Mouse (Mus musculus) embryonic facial prominence, embryonic 14.5 days (tissue): Measurements from ENCODE around the gene Ncapd2. TPM values are rescaled to one million over a fixed set of nuclear protein-coding genes. Genes with fewer than 3 reads are reported as not detected.
A peak's percentile ranks its signal among the peaks of the same experiment; 100 is the strongest.

Source experiments
- ATAC-seq: fragments of 200-750 bp; cut with Nextera tagmentation; 2 replicates; pipeline ENCODE4 v1.8.0; 2017; ENCODE audit warnings: low read depth, moderate number of reproducible peaks, moderate TSS enrichment
- DNase-seq: peaks from one replicate; pipeline ENCODE4 v3.0.0-alpha.2; 2015; ENCODE audit warnings: low spot score
- H3K27ac ChIP-seq: fragments of 300-500 bp; sonication (generic); replicated peaks from 2 replicates; pipeline ENCODE4 v1.5.1; 2014; ENCODE audit warnings: low read depth, mild to moderate bottlenecking, low read length, moderate library complexity
- H3K27me3 ChIP-seq: fragments of 300-500 bp; sonication (generic); replicated peaks from 2 replicates; pipeline ENCODE4 v1.6.1; 2014; ENCODE audit warnings: low read length; ENCODE audit not compliant: control insufficient read depth, insufficient read depth
- H3K36me3 ChIP-seq: fragments of 300-500 bp; sonication (generic); 2 replicates; pipeline ENCODE4 v1.6.1; 2014; ENCODE audit warnings: low read length, mixed read lengths; ENCODE audit not compliant: control insufficient read depth, insufficient read depth
- H3K4me1 ChIP-seq: fragments of 300-500 bp; sonication (generic); 2 replicates; pipeline ENCODE4 v1.6.1; 2014; ENCODE audit warnings: antibody characterized with exemption, low read length; ENCODE audit not compliant: control insufficient read depth, insufficient read depth
- H3K4me2 ChIP-seq: fragments of 300-500 bp; sonication (generic); 2 replicates; pipeline ENCODE4 v1.6.1; 2014; ENCODE audit warnings: low read depth, mild to moderate bottlenecking, low read length, moderate library complexity, mixed read lengths
- H3K4me3 ChIP-seq: fragments of 300-500 bp; sonication (generic); 2 replicates; pipeline ENCODE4 v1.5.1; 2014; ENCODE audit warnings: low read depth, mild to moderate bottlenecking, low read length
- H3K9ac ChIP-seq: fragments of 300-500 bp; sonication (generic); 2 replicates; pipeline ENCODE4 v1.6.1; 2014; ENCODE audit warnings: low read depth, mild to moderate bottlenecking, low read length, moderate library complexity, mixed read lengths
- H3K9me3 ChIP-seq: fragments of 300-500 bp; sonication (generic); 2 replicates; pipeline ENCODE4 v1.6.1; 2016; ENCODE audit warnings: low read length; ENCODE audit not compliant: control insufficient read depth
- WGBS: fragments of 180-500 bp; shearing (Covaris S2); extraction: QIAGEN DNeasy Blood & Tissue Kit; methylation state at CpG from one replicate; pipeline ENCODE4 v1.1.7; 2014; 5-methylcytosine and 5-hydroxymethylcytosine counted together
- polyA plus RNA-seq: library from polyadenylated mRNA; unstranded; fragments of >200 nt; fragmentation: Nextera tagmentation; extraction: Ambion mirVana; gene quantifications from 2 replicates; pipeline ENCODE4 v1.2.1, GENCODE M21; 2014

Gene Ncapd2
- polyA plus RNA-seq, 1 experiment from 2014 or later, result 76.7 TPM

DNA sequence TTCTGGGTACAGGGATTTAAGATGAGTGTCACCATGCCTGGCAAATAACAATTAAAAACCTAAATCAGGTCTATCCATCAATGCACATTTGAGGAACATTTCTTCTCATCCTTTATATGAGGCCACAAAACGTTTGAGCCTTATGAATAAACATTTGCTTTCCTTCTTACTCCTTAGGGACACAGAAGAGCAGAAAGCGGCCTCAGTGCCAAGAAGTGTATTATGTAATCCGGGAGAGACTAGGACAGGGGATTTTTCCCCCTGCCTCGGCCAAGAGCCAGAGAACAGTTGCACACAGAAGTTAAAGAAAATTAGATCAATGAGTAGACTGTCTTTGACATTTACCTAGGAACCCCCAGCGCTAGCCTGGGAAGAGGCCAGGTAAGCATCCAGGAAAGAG lies 9.4 kb downstream of the Ncapd2 start:
- peaks cover 97% of the 10 kb centered on the region for H3K36me3 ChIP-seq
- no peaks in the 10 kb centered on the region for H3K4me1 ChIP-seq
- 81% methylated on average over 5 of the region's 5 CpGs for WGBS
- no peaks in the 10 kb centered on the region for H3K27me3 ChIP-seq
- H3K9ac ChIP-seq, result no peak overlapping the region
- H3K27ac ChIP-seq, result no peak overlapping the region
- no peak overlapping the region for H3K4me3 ChIP-seq
- ATAC-seq, result no peak
- H3K4me2 ChIP-seq, result no peak overlapping the region
- H3K9me3 ChIP-seq, result no peaks in the 10 kb centered on the region
- DNase-seq, result no peak

DNA sequence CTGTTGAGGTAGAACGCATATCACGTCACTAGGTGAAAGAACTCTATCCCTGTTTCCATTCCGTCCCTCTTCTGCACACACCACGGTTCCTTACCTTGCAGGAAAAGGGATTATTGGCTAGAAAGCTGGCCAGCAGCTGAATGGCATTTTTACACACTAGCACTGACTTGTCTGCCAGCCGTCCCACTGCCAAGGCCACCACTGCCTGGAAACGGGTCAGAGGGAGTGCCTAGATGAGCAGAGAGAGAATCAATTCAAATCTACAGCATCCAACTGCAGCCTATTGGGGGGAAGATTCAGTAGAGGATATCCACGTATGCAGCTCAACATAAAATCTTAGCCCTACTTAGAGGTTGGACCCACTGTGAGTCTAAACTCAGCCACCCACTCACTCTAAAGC lies 11.9 kb downstream of the Ncapd2 start:
- no peaks in the 10 kb centered on the region for H3K27me3 ChIP-seq
- DNase-seq, result no peak
- peaks cover 97% of the 10 kb centered on the region for H3K36me3 ChIP-seq
- H3K9ac ChIP-seq, result no peak overlapping the region
- no peaks in the 10 kb centered on the region for H3K4me1 ChIP-seq
- WGBS, result 92% methylated on average over 7 of the region's 7 CpGs
- H3K9me3 ChIP-seq, result no peaks in the 10 kb centered on the region
- no peak for ATAC-seq
- no peak overlapping the region for H3K4me2 ChIP-seq
- no peak overlapping the region for H3K4me3 ChIP-seq
- no peak overlapping the region for H3K27ac ChIP-seq

DNA sequence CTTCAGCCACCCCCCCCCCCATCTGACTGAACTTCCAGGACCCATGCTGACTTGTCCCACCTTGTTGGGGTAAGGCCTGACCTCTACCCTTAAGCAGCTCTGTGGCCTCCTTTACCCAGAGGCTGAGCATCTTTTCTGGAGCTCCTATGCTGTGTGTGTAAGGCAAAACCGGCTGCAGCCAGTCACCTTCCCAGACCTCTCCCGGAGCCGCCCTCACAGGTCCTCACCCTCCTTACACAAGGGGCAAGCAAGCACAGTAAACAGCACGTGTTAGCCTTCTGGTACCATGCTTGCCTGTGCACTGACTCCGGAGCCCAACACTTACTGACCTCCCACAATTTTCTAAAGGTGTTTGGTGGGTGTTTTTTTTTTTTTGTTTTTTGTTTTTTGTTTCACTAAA lies 16.0 kb downstream of the Ncapd2 start:
- Histone ChIP-seq H3K27ac (no peak overlapping the region), H3K9me3 (no peaks in the 10 kb centered on the region), H3K4me3 (no peak overlapping the region), H3K4me2 (no peak overlapping the region), H3K4me1 (no peaks in the 10 kb centered on the region), H3K9ac (no peak overlapping the region), H3K27me3 (no peaks in the 10 kb centered on the region), H3K36me3 (peaks cover 99% of the 10 kb centered on the region)
- 92% methylated on average over 5 of the region's 5 CpGs for WGBS
- DNase-seq, result no peak
- no peak for ATAC-seq

DNA sequence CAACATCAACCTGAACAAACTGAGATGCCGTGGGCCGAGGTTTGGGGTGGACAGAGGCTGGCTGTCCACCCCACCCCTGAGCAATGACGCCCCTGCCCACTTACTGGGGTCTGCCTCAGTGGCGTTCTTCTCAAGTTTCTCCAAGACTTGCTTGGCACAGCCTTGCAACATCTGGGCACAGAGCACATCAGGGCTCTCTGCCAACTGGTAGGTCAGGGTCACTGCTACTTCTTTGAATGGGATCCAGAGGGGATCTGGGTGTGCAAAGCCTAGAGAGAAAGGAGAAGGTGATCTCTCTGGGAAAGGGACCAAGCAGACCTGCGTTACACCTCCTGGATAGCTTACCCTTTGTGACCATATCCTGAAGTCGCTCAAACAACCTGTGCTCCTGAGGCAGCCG lies 18.2 kb downstream of the Ncapd2 start:
- 89% methylated on average over 7 of the region's 7 CpGs for WGBS
- DNase-seq, result no peak
- Histone ChIP-seq H3K4me3 (no peak overlapping the region), H3K9me3 (no peaks in the 10 kb centered on the region), H3K4me1 (no peaks in the 10 kb centered on the region), H3K4me2 (no peak overlapping the region), H3K9ac (no peak overlapping the region), H3K36me3 (peaks cover 99% of the 10 kb centered on the region), H3K27me3 (no peaks in the 10 kb centered on the region), H3K27ac (no peak overlapping the region)
- ATAC-seq, result no peak

DNA sequence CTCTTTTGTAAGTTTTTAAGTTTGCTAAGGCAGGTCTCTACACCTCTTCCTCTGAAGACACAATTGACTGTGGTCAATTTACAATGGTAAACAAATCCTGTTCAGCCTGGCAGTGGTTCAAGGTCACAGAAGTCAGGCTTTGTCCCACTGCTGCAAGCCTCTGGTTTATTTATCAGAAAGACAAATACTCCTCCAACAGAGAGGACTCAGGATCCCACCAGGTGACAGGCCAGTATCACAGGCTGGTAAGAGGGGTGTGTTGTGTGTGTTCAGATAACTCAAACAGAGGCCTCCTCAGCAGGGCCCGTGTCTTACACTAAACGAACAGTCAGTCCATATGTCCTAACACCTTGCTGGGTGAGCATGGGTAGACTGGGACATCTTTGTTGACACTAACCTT lies 19.0 kb downstream of the Ncapd2 start:
- Histone ChIP-seq H3K27ac (no peak overlapping the region), H3K9ac (no peak overlapping the region), H3K9me3 (no peaks in the 10 kb centered on the region), H3K27me3 (no peaks in the 10 kb centered on the region), H3K4me2 (no peak overlapping the region), H3K36me3 (peaks cover 99% of the 10 kb centered on the region), H3K4me1 (peaks cover 3% of the 10 kb centered on the region; the same call in 1 of the 2 replicates), H3K4me3 (no peak overlapping the region)
- no peak for DNase-seq
- ATAC-seq, result no peak
- WGBS, result 87% methylated on average over 2 of the region's 2 CpGs

DNA sequence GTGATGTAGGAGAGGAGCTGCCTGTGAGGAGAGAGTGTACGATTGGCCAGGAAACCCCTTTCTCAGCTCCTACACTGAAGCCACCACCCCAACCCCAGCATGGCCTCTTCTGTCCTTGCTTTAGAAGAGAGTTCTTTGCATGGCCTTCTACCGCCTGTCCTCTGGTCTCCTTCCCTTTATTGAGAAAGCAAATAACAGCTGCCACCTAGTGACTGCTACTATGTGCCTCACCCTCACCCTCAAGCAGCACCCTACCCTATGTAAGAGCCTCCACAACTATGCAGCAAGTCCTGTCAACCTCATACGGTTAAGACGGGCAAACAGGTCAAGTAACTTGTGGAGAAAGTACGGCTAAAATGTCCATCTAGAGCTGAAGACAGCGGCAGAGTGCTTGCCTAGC lies 21.3 kb downstream of the Ncapd2 start:
- no peak for ATAC-seq

DNA sequence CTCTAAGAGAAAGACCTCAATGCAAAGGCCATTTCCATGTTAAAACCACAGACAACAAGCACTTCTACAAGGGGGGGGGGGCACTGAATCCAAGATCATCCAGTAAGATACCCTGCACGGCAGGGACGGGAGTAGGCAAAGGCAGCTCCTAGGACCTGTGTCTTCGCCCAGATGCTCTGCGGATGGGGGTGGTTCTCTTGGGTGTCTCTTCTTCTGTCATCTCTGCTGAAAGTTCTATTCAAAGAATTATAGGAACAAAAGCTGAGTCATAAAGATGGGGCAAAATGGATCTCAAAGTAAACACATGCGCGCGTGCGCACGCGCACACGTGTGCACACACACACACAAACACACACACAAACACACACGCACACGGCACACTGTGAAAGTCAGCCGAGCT lies 23.4 kb downstream of the Ncapd2 start:
- no peak overlapping the region for H3K4me2 ChIP-seq
- no peaks in the 10 kb centered on the region for H3K9me3 ChIP-seq
- WGBS, result 91% methylated on average over 14 of the region's 14 CpGs
- ATAC-seq (no peak), DNase-seq (no peak)
- no peak overlapping the region for H3K9ac ChIP-seq
- peaks cover 72% of the 10 kb centered on the region for H3K36me3 ChIP-seq
- no peaks in the 10 kb centered on the region for H3K27me3 ChIP-seq
- H3K27ac ChIP-seq, result no peak overlapping the region
- peaks cover 22% of the 10 kb centered on the region for H3K4me1 ChIP-seq
- no peak overlapping the region for H3K4me3 ChIP-seq

More for the DNA sequence above, 21.3 kb downstream of the Ncapd2 start:
- 83% methylated on average over 6 of the region's 6 CpGs for WGBS
- H3K27me3 ChIP-seq, result no peaks in the 10 kb centered on the region
- peaks cover 78% of the 10 kb centered on the region for H3K36me3 ChIP-seq
- no peaks in the 10 kb centered on the region for H3K9me3 ChIP-seq
- peaks cover 14% of the 10 kb centered on the region for H3K4me1 ChIP-seq
- H3K27ac ChIP-seq, result no peak overlapping the region
- DNase-seq, result no peak
- no peak overlapping the region for H3K4me3 ChIP-seq
- H3K4me2 ChIP-seq, result no peak overlapping the region
- H3K9ac ChIP-seq, result no peak overlapping the region

DNA sequence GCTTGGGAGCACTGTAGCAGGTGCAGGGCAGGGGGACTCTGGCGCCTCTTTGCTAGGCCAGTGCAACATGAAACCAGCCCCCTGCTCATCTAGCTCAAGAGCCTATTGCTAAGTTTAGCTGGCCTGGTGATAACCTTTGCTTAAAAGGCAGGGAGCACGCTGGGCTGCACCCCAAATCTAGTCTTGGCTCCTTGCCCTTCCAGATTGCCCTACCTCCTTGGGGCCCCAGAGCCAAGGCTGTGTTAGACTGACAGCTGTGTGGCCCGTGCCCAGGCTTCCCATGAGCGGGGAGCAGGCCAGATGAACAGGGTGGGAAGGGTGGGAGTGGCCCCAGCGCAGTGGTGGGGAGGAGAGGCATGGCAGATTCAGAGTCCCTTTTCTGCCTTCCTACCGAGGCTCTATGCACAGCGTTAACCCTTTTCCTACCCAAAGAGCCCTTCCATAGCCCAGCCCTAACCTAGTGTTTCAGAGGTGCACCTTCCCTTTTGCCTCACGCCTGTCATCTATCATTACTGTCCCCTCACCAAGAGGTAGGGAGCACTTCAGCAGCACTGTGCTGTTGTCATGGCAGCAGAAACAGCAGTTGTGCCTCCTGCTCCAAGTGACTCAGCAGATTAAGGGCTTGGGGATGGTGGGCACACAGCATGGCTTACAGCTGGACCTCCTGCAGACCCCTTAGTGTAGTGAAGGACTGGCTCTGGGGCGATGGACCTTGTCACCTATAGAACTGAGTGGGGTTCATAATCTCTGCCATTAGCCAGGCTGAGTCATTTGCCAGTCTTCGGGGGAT lies 24.4 kb downstream of the Ncapd2 start:
- peaks cover 22% of the 10 kb centered on the region for H3K4me1 ChIP-seq
- 18% methylated on average over 9 of the region's 10 CpGs for WGBS
- ATAC-seq, result peak; percentile 35
- no peaks in the 10 kb centered on the region for H3K27me3 ChIP-seq
- peak overlapping the region; percentile 70 for H3K4me3 ChIP-seq
- H3K9me3 ChIP-seq, result no peaks in the 10 kb centered on the region
- peak overlapping the region; percentile 66 for H3K9ac ChIP-seq
- H3K36me3 ChIP-seq, result peaks cover 68% of the 10 kb centered on the region
- DNase-seq, result peak; percentile 86
- H3K27ac ChIP-seq, result peak overlapping the region; percentile 95
- peak overlapping the region; percentile 94 for H3K4me2 ChIP-seq
